Mouse (Mus musculus) erythroblast, embryonic 14.5 days (primary cell): ENCODE measurements around the gene Ccdc8.

Experiments used
- GATA1 ChIP-seq: IDR thresholded peaks from 2 replicates; pipeline ENCODE4 v1.6.1; 2012; ENCODE audit warnings: low read length, inconsistent platforms, mixed read lengths
- TAL1 ChIP-seq: IDR thresholded peaks from 3 replicates; pipeline ENCODE4 v1.6.1; 2012; ENCODE audit warnings: low read length, inconsistent platforms, mixed read lengths

- TF ChIP-seq TAL1 (no peak), GATA1 (no peak)
Measured at GRCm38 (mm10) chr7:16987541-16988149, 4.9 kb upstream of the Ccdc8 start.
